Mouse (Mus musculus) intestine, embryonic 16.5 days (tissue): ENCODE results near the gene 1700016D06Rik. TPM values are rescaled to one million over a fixed set of nuclear protein-coding genes. Genes with fewer than 3 reads are reported as not detected.
"Not testable (repeated sequence)": the region's sequence is repeated elsewhere in the genome, so short reads cannot be mapped to it uniquely, and the experiment has no call there.

Source experiments
- ATAC-seq: fragments of 200-750 bp; cut with Nextera tagmentation; 2 replicates; pipeline ENCODE4 v1.8.0; 2017; ENCODE audit warnings: moderate TSS enrichment, moderate library complexity
- H3K27ac ChIP-seq: fragments of 300-500 bp; sonication (generic); 2 replicates; pipeline ENCODE4 v1.5.1; 2014; ENCODE audit warnings: mild to moderate bottlenecking, low read length
- H3K27me3 ChIP-seq: fragments of 300-500 bp; sonication (generic); replicated peaks from 2 replicates; pipeline ENCODE4 v1.6.1; 2014; ENCODE audit warnings: low read length, control low read depth, mixed read lengths; ENCODE audit not compliant: control insufficient read depth, insufficient read depth
- H3K36me3 ChIP-seq: fragments of 300-500 bp; sonication (generic); 2 replicates; pipeline ENCODE4 v1.6.1; 2014; ENCODE audit warnings: low read length, control low read depth; ENCODE audit not compliant: control insufficient read depth, insufficient read depth
- H3K4me1 ChIP-seq: fragments of 300-500 bp; sonication (generic); 2 replicates; pipeline ENCODE4 v1.6.1; 2014; ENCODE audit warnings: low read length, control low read depth, mixed read lengths; ENCODE audit not compliant: control insufficient read depth, insufficient read depth
- H3K4me2 ChIP-seq: fragments of 300-500 bp; sonication (generic); 2 replicates; pipeline ENCODE4 v1.6.1; 2014; ENCODE audit warnings: low read depth, low read length, control low read depth
- H3K4me3 ChIP-seq: fragments of 300-500 bp; sonication (generic); 2 replicates; pipeline ENCODE4 v1.5.1; 2014; ENCODE audit warnings: mild to moderate bottlenecking, low read length
- H3K9ac ChIP-seq: fragments of 300-500 bp; sonication (generic); 2 replicates; pipeline ENCODE4 v1.6.1; 2014; ENCODE audit warnings: low read depth, low read length
- H3K9me3 ChIP-seq: fragments of 300-500 bp; sonication (generic); 2 replicates; pipeline ENCODE4 v1.6.1; 2016; ENCODE audit warnings: low read length, control low read depth; ENCODE audit not compliant: control insufficient read depth
- WGBS: fragments of 180-500 bp; shearing (Covaris S2); extraction: QIAGEN DNeasy Blood & Tissue Kit; methylation state at CpG from one replicate; pipeline ENCODE4 v1.1.7; 2014; 5-methylcytosine and 5-hydroxymethylcytosine counted together
- polyA plus RNA-seq: library from polyadenylated mRNA; unstranded; fragments of >200 nt; fragmentation: Nextera tagmentation; extraction: Ambion mirVana; gene quantifications from 2 replicates; pipeline ENCODE4 v1.2.1, GENCODE M21; 2015

Gene 1700016D06Rik
- polyA plus RNA-seq, 1 experiment from 2014 or later, result not detected

- H3K27ac ChIP-seq, result no peak overlapping the region
- no peaks in the 10 kb centered on the region for H3K4me1 ChIP-seq
- 32% methylated on average over 1 of the region's 1 CpGs for WGBS
- H3K27me3 ChIP-seq, result no peaks in the 10 kb centered on the region
- no peak overlapping the region for H3K9ac ChIP-seq
- peak; percentile 33; the same call in 1 of the 2 replicates for ATAC-seq
- no peak overlapping the region for H3K4me3 ChIP-seq
- no peaks in the 10 kb centered on the region for H3K9me3 ChIP-seq
- no peak overlapping the region for H3K4me2 ChIP-seq
- no peaks in the 10 kb centered on the region for H3K36me3 ChIP-seq
Measured at GRCm38 (mm10) chr8:11692455-11692854, 8.4 kb downstream of the 1700016D06Rik start.

GRCm38 (mm10) chr8:11691761-11692160, 9.1 kb downstream of the 1700016D06Rik start:
- Histone ChIP-seq H3K4me3 (no peak overlapping the region), H3K9ac (no peak overlapping the region), H3K27ac (no peak overlapping the region), H3K9me3 (no peaks in the 10 kb centered on the region), H3K4me2 (no peak overlapping the region), H3K36me3 (no peaks in the 10 kb centered on the region), H3K27me3 (no peaks in the 10 kb centered on the region), H3K4me1 (no peaks in the 10 kb centered on the region)
- WGBS, result 86% methylated on average over 6 of the region's 6 CpGs
- no peak for ATAC-seq

- Histone ChIP-seq H3K4me1 (no peaks in the 10 kb centered on the region), H3K4me3 (no peak overlapping the region), H3K27ac (no peak overlapping the region), H3K9ac (no peak overlapping the region), H3K4me2 (no peak overlapping the region), H3K9me3 (no peaks in the 10 kb centered on the region), H3K36me3 (no peaks in the 10 kb centered on the region), H3K27me3 (no peaks in the 10 kb centered on the region)
- ATAC-seq, result no peak
- WGBS, result 83% methylated on average over 6 of the region's 6 CpGs
Measured at GRCm38 (mm10) chr8:11691284-11691683, 9.6 kb downstream of the 1700016D06Rik start.

GRCm38 (mm10) chr8:11689945-11690344, 10.9 kb downstream of the 1700016D06Rik start:
- H3K27ac ChIP-seq, result no peak overlapping the region
- no peak overlapping the region for H3K4me3 ChIP-seq
- H3K9me3 ChIP-seq, result peaks cover 3% of the 10 kb centered on the region; the same call in 1 of the 2 replicates
- no peaks in the 10 kb centered on the region for H3K27me3 ChIP-seq
- no peaks in the 10 kb centered on the region for H3K36me3 ChIP-seq
- no peak overlapping the region for H3K4me2 ChIP-seq
- no peak overlapping the region for H3K9ac ChIP-seq
- H3K4me1 ChIP-seq, result no peaks in the 10 kb centered on the region
- WGBS, result 63% methylated on average over 7 of the region's 7 CpGs
- ATAC-seq, result no peak

GRCm38 (mm10) chr8:11687251-11687650, 13.6 kb downstream of the 1700016D06Rik start:
- 89% methylated on average over 5 of the region's 5 CpGs for WGBS
- no peak overlapping the region for H3K4me2 ChIP-seq
- H3K36me3 ChIP-seq, result no peaks in the 10 kb centered on the region
- H3K27ac ChIP-seq, result no peak overlapping the region
- no peak overlapping the region for H3K9ac ChIP-seq
- H3K9me3 ChIP-seq, result peaks cover 3% of the 10 kb centered on the region; the same call in 1 of the 2 replicates
- H3K27me3 ChIP-seq, result no peaks in the 10 kb centered on the region
- H3K4me1 ChIP-seq, result no peaks in the 10 kb centered on the region
- no peak for ATAC-seq
- no peak overlapping the region for H3K4me3 ChIP-seq

GRCm38 (mm10) chr8:11684558-11684957, 16.3 kb downstream of the 1700016D06Rik start:
- no peak for ATAC-seq
- 79% methylated on average over 7 of the region's 7 CpGs for WGBS

GRCm38 (mm10) chr8:11668308-11668707, 32.6 kb downstream of the 1700016D06Rik start:
- no peaks in the 10 kb centered on the region for H3K36me3 ChIP-seq
- H3K27me3 ChIP-seq, result no peaks in the 10 kb centered on the region
- no peak overlapping the region for H3K4me2 ChIP-seq
- WGBS, result 78% methylated on average over 2 of the region's 2 CpGs
- no peaks in the 10 kb centered on the region for H3K9me3 ChIP-seq
- no peak overlapping the region for H3K4me3 ChIP-seq
- no peak overlapping the region for H3K9ac ChIP-seq
- ATAC-seq, result no peak
- no peak overlapping the region for H3K27ac ChIP-seq
- H3K4me1 ChIP-seq, result no peaks in the 10 kb centered on the region

More at GRCm38 (mm10) chr8:11684558-11684957, 16.3 kb downstream of the 1700016D06Rik start:
- Histone ChIP-seq H3K27ac (no peak overlapping the region), H3K4me1 (no peaks in the 10 kb centered on the region), H3K9ac (no peak overlapping the region), H3K27me3 (no peaks in the 10 kb centered on the region), H3K36me3 (no peaks in the 10 kb centered on the region), H3K4me3 (no peak overlapping the region), H3K4me2 (no peak overlapping the region), H3K9me3 (peaks cover 3% of the 10 kb centered on the region; the same call in 1 of the 2 replicates)

GRCm38 (mm10) chr8:11666023-11666716, 34.7 kb downstream of the 1700016D06Rik start:
- not testable (repeated sequence) for ATAC-seq, H3K4me1 ChIP-seq, H3K9me3 ChIP-seq, H3K27ac ChIP-seq, H3K27me3 ChIP-seq, H3K36me3 ChIP-seq, H3K9ac ChIP-seq, H3K4me3 ChIP-seq, H3K4me2 ChIP-seq
- 84% methylated on average over 20 of the region's 20 CpGs for WGBS

- no peaks in the 10 kb centered on the region for H3K9me3 ChIP-seq
- WGBS, result 84% methylated on average over 3 of the region's 3 CpGs
- no peak overlapping the region for H3K27ac ChIP-seq
- ATAC-seq, result no peak
- H3K36me3 ChIP-seq, result no peaks in the 10 kb centered on the region
- no peak overlapping the region for H3K4me2 ChIP-seq
- H3K4me3 ChIP-seq, result no peak overlapping the region
- H3K4me1 ChIP-seq, result no peaks in the 10 kb centered on the region
- H3K27me3 ChIP-seq, result no peaks in the 10 kb centered on the region
- no peak overlapping the region for H3K9ac ChIP-seq
Measured at GRCm38 (mm10) chr8:11661969-11662368, 38.9 kb downstream of the 1700016D06Rik start.

GRCm38 (mm10) chr8:11650021-11650420, 50.8 kb downstream of the 1700016D06Rik start:
- Histone ChIP-seq H3K4me2 (no peak overlapping the region), H3K9ac (no peak overlapping the region), H3K36me3 (no peaks in the 10 kb centered on the region), H3K4me1 (no peaks in the 10 kb centered on the region), H3K9me3 (no peaks in the 10 kb centered on the region), H3K4me3 (no peak overlapping the region), H3K27me3 (no peaks in the 10 kb centered on the region), H3K27ac (no peak overlapping the region)
- WGBS, result 91% methylated on average over 5 of the region's 5 CpGs
- ATAC-seq, result no peak
